Mouse (Mus musculus): Measurements from ENCODE around the gene Tlx2. TPM values are rescaled to one million over a fixed set of nuclear protein-coding genes. Genes with fewer than 3 reads are reported as not detected.

The Tlx2 gene
- polyA plus RNA-seq, 1 experiment from 2014 or later = 0.79 TPM

- H3K27ac ChIP-seq (ENCODE audit: low read length) = peak overlapping the region; percentile 88
- H3K4me1 ChIP-seq (replicated peaks; ENCODE audit: control insufficient read depth, insufficient read depth, low read length) = peaks cover 8% of the 10 kb centered on the region
- H3K9me3 ChIP-seq (ENCODE audit: control insufficient read depth, low read length) = no peaks in the 10 kb centered on the region
- H3K4me3 ChIP-seq (ENCODE audit: low read length) = peak overlapping the region; percentile 85
- H3K36me3 ChIP-seq (ENCODE audit: control insufficient read depth, insufficient read depth, low read length) = peaks cover 8% of the 10 kb centered on the region
- peak overlapping the region; percentile 81 for H3K4me2 ChIP-seq (ENCODE audit: low read depth, low read length)
- peak overlapping the region; percentile 79 for H3K9ac ChIP-seq (ENCODE audit: low read length)
- H3K27me3 ChIP-seq (ENCODE audit: control insufficient read depth, insufficient read depth, low read depth, low read length) = peaks cover 36% of the 10 kb centered on the region
- WGBS = under 1% methylated on average over 46 of the region's 46 CpGs
- peak; percentile 96 for ATAC-seq (ENCODE audit: low read depth)
These were observed 8.3 kb upstream of the Tlx2 start for GRCm38 (mm10) chr6:83078324-83078858.

DNA sequence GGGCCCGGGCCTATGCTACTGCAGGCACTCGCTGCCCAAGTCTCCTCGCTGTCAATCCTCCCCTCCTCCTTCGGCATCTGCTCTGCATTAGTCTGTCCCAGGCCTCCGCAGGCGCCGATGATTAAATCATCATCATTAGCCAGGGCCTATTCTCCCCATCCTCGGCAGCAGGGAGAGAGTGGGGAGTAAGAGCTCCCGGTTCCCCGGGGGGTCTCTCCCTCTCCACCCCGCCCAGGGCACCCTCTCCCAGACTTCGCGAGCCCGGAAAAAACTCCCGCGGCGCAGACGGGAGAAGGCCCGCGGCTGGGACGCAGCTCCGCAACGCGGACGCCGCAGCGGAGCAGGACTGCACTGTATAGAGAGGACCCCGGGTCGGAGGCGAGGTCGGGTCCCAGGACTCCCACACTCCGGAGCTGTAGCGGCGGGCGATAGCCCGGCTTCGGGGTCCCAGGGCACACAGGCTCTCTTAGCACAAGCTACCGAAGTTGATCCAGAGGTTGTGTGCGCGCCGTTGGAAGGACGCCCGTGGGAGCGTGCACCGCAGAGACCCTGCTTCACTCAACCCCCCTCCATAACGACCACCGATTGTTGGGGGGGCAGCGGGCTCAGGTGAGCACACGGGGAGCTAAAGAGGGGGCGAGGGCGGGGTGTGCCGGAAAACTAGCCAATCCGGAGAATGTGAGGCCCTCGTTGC lies 7.7 kb upstream of the Tlx2 start, which contains the start of gene Pcgf1:
Gene Pcgf1, plus strand, starts transcription at position 240 of the 694 bp plus-strand sequence.
- peaks cover 8% of the 10 kb centered on the region for H3K36me3 ChIP-seq (ENCODE audit: control insufficient read depth, insufficient read depth, low read length)
- peak within 1 kb of the TSS; percentile 98 for H3K4me2 ChIP-seq (ENCODE audit: low read depth, low read length)
- WGBS = under 1% methylated on average over 54 of the region's 54 CpGs
- ATAC-seq (ENCODE audit: low read depth) = peak; percentile 67
- H3K27me3 ChIP-seq (ENCODE audit: control insufficient read depth, insufficient read depth, low read depth, low read length) = peaks cover 33% of the 10 kb centered on the region
- H3K9me3 ChIP-seq (ENCODE audit: control insufficient read depth, low read length) = no peaks in the 10 kb centered on the region
- peaks cover 8% of the 10 kb centered on the region for H3K4me1 ChIP-seq (replicated peaks; ENCODE audit: control insufficient read depth, insufficient read depth, low read length)
- H3K27ac ChIP-seq (ENCODE audit: low read length) = peak within 1 kb of the TSS; percentile 88
- H3K4me3 ChIP-seq (ENCODE audit: low read length) = peak within 1 kb of the TSS; percentile 85
- peak within 1 kb of the TSS; percentile 89 for H3K9ac ChIP-seq (ENCODE audit: low read length)

DNA sequence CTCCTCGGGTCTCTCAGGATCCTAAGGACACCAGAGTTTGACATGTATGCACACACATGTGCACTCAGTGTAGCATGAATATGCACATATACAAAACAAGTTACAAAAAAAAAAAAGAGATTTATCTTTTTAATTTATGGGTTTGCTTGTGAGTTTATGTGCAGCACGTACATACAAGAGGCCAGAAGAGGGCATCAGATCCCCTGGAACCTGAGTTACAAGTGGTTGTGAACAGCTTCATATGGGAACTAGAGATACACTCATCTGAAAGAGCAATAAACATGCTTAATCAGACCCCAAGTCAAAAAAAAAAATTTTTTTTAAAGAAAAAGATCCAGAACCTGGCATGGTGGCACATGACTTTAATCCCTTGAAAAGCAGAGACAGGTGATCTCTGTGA lies 4.9 kb upstream of the Tlx2 start:
- Histone ChIP-seq H3K4me1 (replicated peaks; ENCODE audit: control insufficient read depth, insufficient read depth, low read length) (peaks cover 10% of the 10 kb centered on the region), H3K36me3 (ENCODE audit: control insufficient read depth, insufficient read depth, low read length) (no peaks in the 10 kb centered on the region), H3K4me2 (ENCODE audit: low read depth, low read length) (no peak overlapping the region), H3K27me3 (ENCODE audit: control insufficient read depth, insufficient read depth, low read depth, low read length) (peaks cover 59% of the 10 kb centered on the region), H3K9ac (ENCODE audit: low read length) (no peak overlapping the region), H3K9me3 (ENCODE audit: control insufficient read depth, low read length) (no peaks in the 10 kb centered on the region), H3K4me3 (ENCODE audit: low read length) (no peak overlapping the region), H3K27ac (ENCODE audit: low read length) (no peak overlapping the region)
- ATAC-seq (ENCODE audit: low read depth) = no peak
- 6% methylated on average over 2 of the region's 2 CpGs for WGBS

DNA sequence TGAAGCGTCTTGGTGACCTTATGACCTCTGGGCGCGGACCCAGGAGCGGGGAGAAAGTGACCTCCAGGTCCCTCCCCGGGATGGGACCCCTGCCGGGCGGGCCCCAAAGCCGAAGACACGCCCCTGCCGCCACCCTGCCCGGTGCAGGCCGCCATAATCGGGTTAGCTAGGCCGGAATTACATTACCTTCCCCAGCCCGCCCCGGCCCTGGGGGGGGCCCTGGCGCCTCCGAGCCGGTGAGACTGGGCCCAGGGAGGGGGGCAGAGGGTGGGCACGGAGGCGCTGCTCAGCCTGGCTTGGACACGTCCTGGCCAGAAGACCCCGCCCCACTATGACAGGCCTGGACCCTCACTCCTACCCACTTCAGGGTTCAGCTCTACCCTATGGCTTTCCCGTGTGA lies 1.1 kb upstream of the Tlx2 start:
- WGBS = under 1% methylated on average over 19 of the region's 24 CpGs
- no peak overlapping the region for H3K9ac ChIP-seq (ENCODE audit: low read length)
- peaks cover 2% of the 10 kb centered on the region; the same call in 1 of the 2 replicates for H3K4me1 ChIP-seq (replicated peaks; ENCODE audit: control insufficient read depth, insufficient read depth, low read length)
- 0 out of 2 replicates have a peak, but pooled peaks have one; percentile 13 for ATAC-seq (ENCODE audit: low read depth)
- H3K27me3 ChIP-seq (ENCODE audit: control insufficient read depth, insufficient read depth, low read depth, low read length) = peaks cover 89% of the 10 kb centered on the region
- no peak overlapping the region for H3K27ac ChIP-seq (ENCODE audit: low read length)
- H3K4me2 ChIP-seq (ENCODE audit: low read depth, low read length) = no peak overlapping the region
- no peaks in the 10 kb centered on the region for H3K9me3 ChIP-seq (ENCODE audit: control insufficient read depth, low read length)
- H3K36me3 ChIP-seq (ENCODE audit: control insufficient read depth, insufficient read depth, low read length) = no peaks in the 10 kb centered on the region
- peak overlapping the region; percentile 5 for H3K4me3 ChIP-seq (ENCODE audit: low read length)

DNA sequence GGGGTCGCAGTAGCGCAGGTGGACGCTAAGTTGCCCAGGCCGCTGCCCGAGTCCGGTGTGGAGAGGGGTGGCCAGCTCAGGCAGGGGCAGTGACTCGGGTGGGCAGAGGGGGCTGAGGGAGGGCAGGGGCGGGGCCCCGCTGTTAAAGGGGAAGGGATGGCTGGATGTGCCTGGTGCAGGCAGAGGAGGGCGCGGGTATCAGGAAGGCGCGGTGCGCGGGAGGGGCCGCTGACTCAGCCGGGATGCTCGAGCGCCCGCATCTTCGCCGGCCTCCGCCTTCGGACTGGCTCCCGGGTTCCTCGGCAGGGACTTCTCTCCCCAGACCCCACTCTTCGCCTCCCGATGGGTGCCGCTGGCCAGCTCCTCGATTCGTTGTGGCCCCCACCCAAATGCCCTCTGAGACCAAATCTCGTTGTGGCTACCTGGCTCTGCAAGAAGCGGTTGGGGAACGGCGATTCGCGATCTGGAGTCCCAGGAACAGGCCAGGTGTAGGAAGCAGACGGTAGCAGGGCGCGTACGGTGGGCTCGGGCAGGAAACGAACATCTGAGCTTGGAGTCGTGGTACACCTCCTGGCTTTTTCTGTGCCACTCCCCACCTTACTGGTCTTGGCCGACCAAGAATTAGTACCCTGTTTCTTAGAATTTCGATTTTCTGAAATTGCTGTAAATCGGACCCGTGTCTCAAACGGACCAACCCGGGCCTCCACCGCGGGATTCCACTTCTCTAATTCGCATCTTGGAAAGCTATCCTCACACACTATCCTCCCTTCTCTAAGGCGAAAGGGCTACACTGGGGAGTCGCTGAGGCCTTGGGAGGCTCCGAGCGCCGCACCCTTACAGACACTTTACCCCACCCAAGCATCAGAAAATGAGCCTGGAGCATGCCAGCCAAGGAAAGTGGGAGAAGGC lies 472 bp upstream of the Tlx2 start:
- no peak for ATAC-seq (ENCODE audit: low read depth)
- H3K9me3 ChIP-seq (ENCODE audit: control insufficient read depth, low read length) = no peaks in the 10 kb centered on the region
- under 1% methylated on average over 52 of the region's 58 CpGs for WGBS
- peaks cover 2% of the 10 kb centered on the region; the same call in 1 of the 2 replicates for H3K4me1 ChIP-seq (replicated peaks; ENCODE audit: control insufficient read depth, insufficient read depth, low read length)
- H3K27ac ChIP-seq (ENCODE audit: low read length) = no peak overlapping the region
- H3K27me3 ChIP-seq (ENCODE audit: control insufficient read depth, insufficient read depth, low read depth, low read length) = peaks cover 94% of the 10 kb centered on the region
- H3K4me3 ChIP-seq (ENCODE audit: low read length) = peak overlapping the region; percentile 5
- H3K4me2 ChIP-seq (ENCODE audit: low read depth, low read length) = 0 out of 2 replicates have a peak overlapping the region, but pooled peaks have one; percentile 7
- H3K36me3 ChIP-seq (ENCODE audit: control insufficient read depth, insufficient read depth, low read length) = no peaks in the 10 kb centered on the region
- no peak overlapping the region for H3K9ac ChIP-seq (ENCODE audit: low read length)

- H3K4me2 ChIP-seq (ENCODE audit: low read depth, low read length) = 0 out of 2 replicates have a peak overlapping the region, but pooled peaks have one; percentile 7
- peak; percentile 29; the same call in 1 of the 2 replicates for ATAC-seq (ENCODE audit: low read depth)
- H3K4me1 ChIP-seq (replicated peaks; ENCODE audit: control insufficient read depth, insufficient read depth, low read length) = peaks cover 2% of the 10 kb centered on the region; the same call in 1 of the 2 replicates
- peak overlapping the region; percentile 2 for H3K4me3 ChIP-seq (ENCODE audit: low read length)
- H3K27me3 ChIP-seq (ENCODE audit: control insufficient read depth, insufficient read depth, low read depth, low read length) = peaks cover 95% of the 10 kb centered on the region
- no peak overlapping the region for H3K9ac ChIP-seq (ENCODE audit: low read length)
- no peak overlapping the region for H3K27ac ChIP-seq (ENCODE audit: low read length)
- no peaks in the 10 kb centered on the region for H3K36me3 ChIP-seq (ENCODE audit: control insufficient read depth, insufficient read depth, low read length)
- WGBS = 2% methylated on average over 59 of the region's 69 CpGs
- H3K9me3 ChIP-seq (ENCODE audit: control insufficient read depth, low read length) = no peaks in the 10 kb centered on the region
These were observed 426 bp downstream of the Tlx2 start for GRCm38 (mm10) chr6:83069488-83070246.

DNA sequence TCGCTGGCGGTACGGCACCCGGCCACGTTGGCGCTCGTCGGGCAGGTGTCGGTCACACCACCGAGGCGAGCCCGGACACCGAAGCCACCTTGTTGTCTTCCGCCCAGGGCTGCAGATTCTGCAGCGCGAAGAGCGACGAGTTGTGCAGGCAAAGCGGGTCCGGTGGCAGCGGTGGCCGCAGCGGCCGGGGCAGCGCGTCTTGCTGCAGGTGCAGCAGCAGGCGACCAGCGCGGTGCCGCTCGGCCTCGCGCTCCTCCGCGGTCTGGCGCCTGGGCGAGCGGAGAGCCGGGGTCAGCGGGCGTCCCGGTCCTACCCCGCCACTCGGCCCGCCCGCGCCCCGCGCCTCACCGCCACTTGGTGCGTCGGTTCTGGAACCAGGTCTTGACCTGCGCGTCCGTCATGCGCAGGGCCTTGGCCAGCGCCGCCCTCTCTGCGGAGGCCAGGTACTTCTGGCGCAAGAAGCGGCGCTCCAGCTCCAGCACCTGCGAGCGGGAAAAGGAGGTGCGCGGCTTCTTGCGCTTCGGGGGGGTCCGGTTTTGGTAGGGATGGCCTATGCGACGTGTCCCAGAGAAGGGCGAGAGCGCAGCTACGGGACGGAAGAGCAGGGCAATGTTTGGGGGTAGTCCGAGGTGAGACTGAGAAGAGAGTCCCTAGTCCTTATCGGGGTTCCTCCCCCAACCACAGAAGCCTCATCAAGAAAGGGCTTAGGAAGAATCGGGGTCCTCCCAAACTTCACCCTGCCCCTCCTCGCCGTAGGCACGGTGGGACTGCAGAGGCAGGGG lies 1.2 kb downstream of the Tlx2 start:
- WGBS = 1% methylated on average over 79 of the region's 81 CpGs
- no peaks in the 10 kb centered on the region for H3K9me3 ChIP-seq (ENCODE audit: control insufficient read depth, low read length)
- H3K9ac ChIP-seq (ENCODE audit: low read length) = no peak overlapping the region
- no peaks in the 10 kb centered on the region for H3K36me3 ChIP-seq (ENCODE audit: control insufficient read depth, insufficient read depth, low read length)
- H3K4me2 ChIP-seq (ENCODE audit: low read depth, low read length) = peak overlapping the region; percentile 45
- H3K27ac ChIP-seq (ENCODE audit: low read length) = no peak overlapping the region
- peaks cover 95% of the 10 kb centered on the region for H3K27me3 ChIP-seq (ENCODE audit: control insufficient read depth, insufficient read depth, low read depth, low read length)
- H3K4me3 ChIP-seq (ENCODE audit: low read length) = peak overlapping the region; percentile 29
- peaks cover 2% of the 10 kb centered on the region; the same call in 1 of the 2 replicates for H3K4me1 ChIP-seq (replicated peaks; ENCODE audit: control insufficient read depth, insufficient read depth, low read length)
- ATAC-seq (ENCODE audit: low read depth) = no peak

- ATAC-seq (ENCODE audit: low read depth) = no peak
- H3K36me3 ChIP-seq (ENCODE audit: control insufficient read depth, insufficient read depth, low read length) = no peaks in the 10 kb centered on the region
- H3K27ac ChIP-seq (ENCODE audit: low read length) = no peak overlapping the region
- H3K9ac ChIP-seq (ENCODE audit: low read length) = no peak overlapping the region
- no peaks in the 10 kb centered on the region for H3K9me3 ChIP-seq (ENCODE audit: control insufficient read depth, low read length)
- WGBS = 6% methylated on average over 8 of the region's 8 CpGs
- peaks cover 2% of the 10 kb centered on the region; the same call in 1 of the 2 replicates for H3K4me1 ChIP-seq (replicated peaks; ENCODE audit: control insufficient read depth, insufficient read depth, low read length)
- H3K4me2 ChIP-seq (ENCODE audit: low read depth, low read length) = peak overlapping the region; percentile 45; the same call in 1 of the 2 replicates
- peaks cover 96% of the 10 kb centered on the region for H3K27me3 ChIP-seq (ENCODE audit: control insufficient read depth, insufficient read depth, low read depth, low read length)
- peak overlapping the region; percentile 29 for H3K4me3 ChIP-seq (ENCODE audit: low read length)
These were observed 1.9 kb downstream of the Tlx2 start for GRCm38 (mm10) chr6:83068221-83068620.

Data from lung, embryonic 16.5 days (tissue).